Mouse (Mus musculus) liver, postnatal 0 days (tissue): ENCODE data around the gene Fcamr. TPM values are rescaled to one million over a fixed set of nuclear protein-coding genes. Genes with fewer than 3 reads are reported as not detected.
A peak's percentile ranks its signal among the peaks of the same experiment; 100 is the strongest.

Experiments used
- ATAC-seq: fragments of 200-750 bp; cut with Nextera tagmentation; 2 replicates; pipeline ENCODE4 v1.8.0; 2017; ENCODE audit warnings: mild to moderate bottlenecking, moderate library complexity
- DNase-seq: peaks from one replicate; pipeline ENCODE4 v3.0.0-alpha.2; 2016
- H3K27ac ChIP-seq: fragments of 300-500 bp; sonication (generic); 2 replicates; pipeline ENCODE4 v1.5.1; 2014; ENCODE audit warnings: antibody characterized with exemption, moderate library complexity, mild to moderate bottlenecking, low read depth
- H3K27me3 ChIP-seq: fragments of 300-500 bp; sonication (generic); 2 replicates; pipeline ENCODE4 v1.6.1; 2014; ENCODE audit warnings: low read length, control low read depth, mixed read lengths; ENCODE audit not compliant: insufficient read depth
- H3K36me3 ChIP-seq: fragments of 300-500 bp; sonication (generic); replicated peaks from 2 replicates; pipeline ENCODE4 v1.6.1; 2014; ENCODE audit warnings: mild to moderate bottlenecking, control low read depth, low read length, moderate library complexity, mixed read lengths; ENCODE audit not compliant: insufficient read depth
- H3K4me1 ChIP-seq: fragments of 300-500 bp; sonication (generic); 2 replicates; pipeline ENCODE4 v1.6.1; 2014; ENCODE audit warnings: antibody characterized with exemption, mild to moderate bottlenecking, control low read depth; ENCODE audit not compliant: insufficient read depth
- H3K4me2 ChIP-seq: fragments of 300-500 bp; sonication (generic); 2 replicates; pipeline ENCODE4 v1.6.1; 2014; ENCODE audit warnings: low read depth, mild to moderate bottlenecking, low read length, moderate library complexity, mixed read lengths
- H3K4me3 ChIP-seq: fragments of 300-500 bp; sonication (generic); 2 replicates; pipeline ENCODE4 v1.5.1; 2014; ENCODE audit warnings: low read depth, low read length
- H3K9ac ChIP-seq: fragments of 300-500 bp; sonication (generic); replicated peaks from 2 replicates; pipeline ENCODE4 v1.6.1; 2014; ENCODE audit warnings: mild to moderate bottlenecking, moderate library complexity
- H3K9me3 ChIP-seq: fragments of 300-500 bp; sonication (generic); 2 replicates; pipeline ENCODE4 v1.6.1; 2016; ENCODE audit warnings: mild to moderate bottlenecking, control low read depth, low read length, mixed read lengths
- CTCF ChIP-seq: sonication (generic); IDR thresholded peaks from 2 replicates; pipeline ENCODE4 v1.5.1; 2016; ENCODE audit warnings: antibody characterized with exemption, low read depth
- EP300 ChIP-seq: IDR thresholded peaks from 2 replicates; pipeline ENCODE4 v1.6.1; 2016; ENCODE audit warnings: antibody characterized with exemption, low read depth, mild to moderate bottlenecking
- WGBS: fragments of 180-500 bp; shearing (Covaris S2); extraction: QIAGEN DNeasy Blood & Tissue Kit; methylation state at CpG from one replicate; pipeline ENCODE4 v1.1.7; 2014; ENCODE audit not compliant: insufficient replicate concordance; 5-methylcytosine and 5-hydroxymethylcytosine counted together
- polyA plus RNA-seq: library from polyadenylated mRNA; unstranded; fragments of >200 nt; fragmentation: Nextera tagmentation; extraction: Ambion mirVana; gene quantifications from 2 replicates; pipeline ENCODE4 v1.2.1, GENCODE M21; 2015

The Fcamr gene
- polyA plus RNA-seq, result not detected in 2 replicates

GRCm38 (mm10) chr1:130800602-130801001 is at the start of gene Fcamr:
Fcamr (plus strand) TSS chr1:130800902.
- Histone ChIP-seq H3K4me1 (peaks cover 8% of the 10 kb centered on the region; the same call in 1 of the 2 replicates), H3K9me3 (no peaks in the 10 kb centered on the region), H3K4me3 (no peak within 1 kb of the TSS), H3K27me3 (no peaks in the 10 kb centered on the region), H3K4me2 (no peak within 1 kb of the TSS), H3K36me3 (no peaks in the 10 kb centered on the region), H3K9ac (no peak within 1 kb of the TSS), H3K27ac (no peak within 1 kb of the TSS)
- ATAC-seq (no peak), DNase-seq (no peak)
- 77% methylated on average over 8 of the region's 8 CpGs for WGBS
- TF ChIP-seq CTCF, result no peak
- TF ChIP-seq EP300, result no peak

- no peak overlapping the region for H3K4me2 ChIP-seq
- H3K27ac ChIP-seq, result no peak overlapping the region
- no peaks in the 10 kb centered on the region for H3K27me3 ChIP-seq
- H3K36me3 ChIP-seq, result no peaks in the 10 kb centered on the region
- ATAC-seq, result no peak
- H3K9me3 ChIP-seq, result no peaks in the 10 kb centered on the region
- H3K4me3 ChIP-seq, result no peak overlapping the region
- peaks cover 7% of the 10 kb centered on the region; the same call in 1 of the 2 replicates for H3K4me1 ChIP-seq
- TF ChIP-seq EP300, result no peak
- TF ChIP-seq CTCF, result no peak
- WGBS, result 56% methylated on average over 9 of the region's 9 CpGs
- no peak for DNase-seq
- H3K9ac ChIP-seq, result no peak overlapping the region
Measured at GRCm38 (mm10) chr1:130759689-130760088, 41.0 kb upstream of the Fcamr start.

- TF ChIP-seq EP300, result peak; percentile 68
- no peak for TF ChIP-seq CTCF
- DNase-seq, result no peak
- no peak overlapping the region for H3K4me3 ChIP-seq
- peaks cover 7% of the 10 kb centered on the region; the same call in 1 of the 2 replicates for H3K4me1 ChIP-seq
- ATAC-seq, result peak; percentile 35; the same call in 1 of the 2 replicates
- H3K9ac ChIP-seq, result no peak overlapping the region
- WGBS, result 44% methylated on average over 1 of the region's 1 CpGs
- H3K36me3 ChIP-seq, result no peaks in the 10 kb centered on the region
- peak overlapping the region; percentile 62 for H3K27ac ChIP-seq
- no peaks in the 10 kb centered on the region for H3K27me3 ChIP-seq
- no peaks in the 10 kb centered on the region for H3K9me3 ChIP-seq
- no peak overlapping the region for H3K4me2 ChIP-seq
Measured at GRCm38 (mm10) chr1:130761597-130761996, 39.1 kb upstream of the Fcamr start.

GRCm38 (mm10) chr1:130762045-130762760 is 38.5 kb upstream of the Fcamr start:
- no peak for TF ChIP-seq CTCF
- TF ChIP-seq EP300, result no peak
- Histone ChIP-seq H3K36me3 (no peaks in the 10 kb centered on the region), H3K27me3 (no peaks in the 10 kb centered on the region), H3K4me2 (no peak overlapping the region), H3K4me1 (peaks cover 7% of the 10 kb centered on the region; the same call in 1 of the 2 replicates), H3K9me3 (no peaks in the 10 kb centered on the region), H3K4me3 (no peak overlapping the region), H3K9ac (no peak overlapping the region), H3K27ac (peak overlapping the region; percentile 55)
- DNase-seq (no peak), ATAC-seq (no peak)
- WGBS, result 81% methylated on average over 3 of the region's 3 CpGs

GRCm38 (mm10) chr1:130764027-130764461 is 36.7 kb upstream of the Fcamr start:
- no peak for TF ChIP-seq CTCF
- TF ChIP-seq EP300, result peak; percentile 90
- peak overlapping the region; percentile 45; the same call in 1 of the 2 replicates for H3K27ac ChIP-seq
- H3K9me3 ChIP-seq, result no peaks in the 10 kb centered on the region
- no peak overlapping the region for H3K4me2 ChIP-seq
- 60% methylated on average over 12 of the region's 12 CpGs for WGBS
- H3K4me3 ChIP-seq, result no peak overlapping the region
- H3K4me1 ChIP-seq, result peaks cover 7% of the 10 kb centered on the region; the same call in 1 of the 2 replicates
- H3K27me3 ChIP-seq, result no peaks in the 10 kb centered on the region
- DNase-seq (peak; percentile 58), ATAC-seq (peak; percentile 94)
- no peak overlapping the region; the same call in 1 of the 2 replicates for H3K9ac ChIP-seq
- no peaks in the 10 kb centered on the region for H3K36me3 ChIP-seq

- no peak for ATAC-seq
- DNase-seq, result no peak
- no peak overlapping the region for H3K4me3 ChIP-seq
- H3K27ac ChIP-seq, result no peak overlapping the region
- WGBS, result 71% methylated on average over 5 of the region's 5 CpGs
- no peak overlapping the region for H3K9ac ChIP-seq
- TF ChIP-seq CTCF (no peak), EP300 (no peak)
- H3K9me3 ChIP-seq, result no peaks in the 10 kb centered on the region
- H3K4me1 ChIP-seq, result peaks cover 1% of the 10 kb centered on the region; the same call in 1 of the 2 replicates
- no peaks in the 10 kb centered on the region for H3K36me3 ChIP-seq
- no peak overlapping the region for H3K4me2 ChIP-seq
- no peaks in the 10 kb centered on the region for H3K27me3 ChIP-seq
Measured at GRCm38 (mm10) chr1:130767066-130767465, 33.6 kb upstream of the Fcamr start.
